23 mouse cellular contexts compared by ENCODE assay signal in genomic region chr11:36327243-36327642, GRCm38 (mm10).
A peak's percentile ranks its signal among the peaks of the same experiment; 100 is the strongest.
DNase-seq lines count a peak whose midpoint lies in the region.
"Had no signal": no experiment of that assay in that cellular context is flagged by ENCODE, and none has a peak within 500 bp of the region (broad histone marks: within the 10 kb centered on the region; RNA-seq: fewer than 3 reads in every experiment).

No protein-coding gene starts in this region.

- H3K27ac ChIP-seq in limb, embryonic 10.5 days = no peak overlapping the region
- H3K27ac ChIP-seq: hindbrain, embryonic 14.5 days; kidney, embryonic 15.5 days; limb, embryonic 13.5 days; liver, embryonic 12.5 days; midbrain, embryonic 13.5 days had no signal

- DNase-seq in left cerebral cortex, postnatal 4 days = peak; percentile 77
- no peak for DNase-seq in left cerebral cortex, adult 8-10 months (ENCODE audit: low spot score in 2 of 2)
- peak; percentile 71 for DNase-seq in cerebellum, adult 11-12 months
- DNase-seq in cerebellum, adult 9-11 months = peak; percentile 74
- DNase-seq in limb, embryonic 10.5 days (ENCODE audit: low spot score) = peak; percentile 7
- no peak for DNase-seq in layer of hippocampus, adult 9-10 months (ENCODE audit: low spot score)
- no peak for DNase-seq in thymus, postnatal 14 days
- DNase-seq: adrenal gland, postnatal 25 days; gastrocnemius, postnatal 14 days; heart, postnatal 36 days; kidney, adult 11 months; kidney, postnatal 25 days; liver, postnatal 0 days; lung, postnatal 4 days; right cerebral cortex, adult 18-20 months; spleen, adult 18-20 months; thymus, postnatal 36 days had no signal

- H3K4me1 ChIP-seq in limb, embryonic 10.5 days = peaks cover 27% of the 10 kb centered on the region
- H3K4me1 ChIP-seq: liver, embryonic 12.5 days; megakaryocyte, embryonic 14.5 days had no signal

- H3K36me3 ChIP-seq in limb, embryonic 10.5 days = no peaks in the 10 kb centered on the region
- H3K36me3 ChIP-seq: kidney, embryonic 15.5 days; limb, embryonic 13.5 days; liver, embryonic 12.5 days; midbrain, embryonic 13.5 days had no signal

- intact Hi-C loops in left cerebral cortex, postnatal 4 days (cut with DNase I) = no loop called here

- H3K4me3 ChIP-seq in limb, embryonic 10.5 days = no peak overlapping the region
- H3K4me3 ChIP-seq: kidney, embryonic 15.5 days; limb, embryonic 13.5 days; liver, embryonic 12.5 days; megakaryocyte, embryonic 14.5 days; midbrain, embryonic 13.5 days had no signal

- no peaks in the 10 kb centered on the region for H3K27me3 ChIP-seq in limb, embryonic 10.5 days (ENCODE audit: low read depth, poor library complexity, severe bottlenecking)
- H3K27me3 ChIP-seq: kidney, embryonic 15.5 days; liver, embryonic 12.5 days; megakaryocyte, embryonic 14.5 days; midbrain, embryonic 13.5 days had no signal

- WGBS in limb, embryonic 10.5 days = 94% methylated on average over 5 of the region's 5 CpGs

- no peaks in the 10 kb centered on the region for H3K9me3 ChIP-seq in limb, embryonic 10.5 days (replicated peaks)
- H3K9me3 ChIP-seq: kidney, embryonic 15.5 days; limb, embryonic 13.5 days; liver, embryonic 12.5 days; midbrain, embryonic 13.5 days had no signal

Comparison
In these comparisons a context has a peak if more than half of its experiments do, and no peak if none do; other contexts are left out.
1. DNase-seq: peak in left cerebral cortex, postnatal 4 days (single experiment), cerebellum, adult 11-12 months (single experiment), cerebellum, adult 9-11 months (single experiment) and limb, embryonic 10.5 days (single experiment); none in left cerebral cortex, adult 8-10 months (0 of 2), layer of hippocampus, adult 9-10 months (single experiment) and thymus, postnatal 14 days (single experiment).